ENCODE assay signal across 19 mouse cellular contexts in the genomic region with DNA sequence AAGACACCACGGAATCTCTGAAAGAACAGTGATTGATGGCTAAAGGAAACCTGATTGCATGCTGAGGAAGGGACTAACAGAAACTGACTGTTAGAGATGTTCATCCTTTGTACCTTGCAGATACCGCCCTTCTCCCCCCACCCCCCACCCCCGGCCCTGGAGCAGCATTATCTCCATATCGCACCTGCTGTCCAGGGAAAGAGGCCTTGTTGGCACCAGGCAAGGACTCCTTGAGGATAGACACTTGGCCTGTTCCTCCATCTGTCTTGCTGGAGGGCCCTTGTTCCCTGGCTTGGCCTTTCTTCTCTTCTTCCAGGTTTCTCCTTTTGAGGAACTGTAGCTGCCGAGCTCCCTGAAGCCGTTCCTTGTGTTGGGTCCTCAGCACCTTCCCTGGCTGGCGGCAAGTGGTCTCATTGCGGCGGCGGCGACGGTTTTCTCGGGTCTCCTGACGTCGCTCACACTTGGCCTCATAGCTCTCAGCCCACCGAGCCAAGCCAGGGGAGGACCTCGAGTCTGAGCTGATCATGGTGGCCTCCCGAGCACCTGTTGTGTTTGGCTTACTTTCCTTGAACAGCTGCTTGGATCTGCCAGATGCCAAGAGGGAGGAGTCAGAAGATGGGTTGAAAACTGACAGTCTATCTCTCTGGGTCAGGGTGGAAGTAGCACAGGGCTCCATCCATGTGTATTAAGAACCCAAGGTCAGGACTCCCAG. TPM values are rescaled to one million over a fixed set of nuclear protein-coding genes. Genes with fewer than 3 reads are reported as not detected.
DNase-seq lines count a peak whose midpoint lies in the region; ATAC-seq and TF ChIP-seq lines count a peak whose summit lies in the region.
"Had no signal": no experiment of that assay in that cellular context is flagged by ENCODE, and none has a peak within 500 bp of the region (broad histone marks: within the 10 kb centered on the region; RNA-seq: fewer than 3 reads in every experiment).

No protein-coding gene starts in this region.

- H3K27me3 ChIP-seq in thymus, adult 2 months (ENCODE audit: control insufficient read depth, insufficient read depth, low read length) = no peaks in the 10 kb centered on the region
- H3K27me3 ChIP-seq: forebrain, embryonic 15.5 days; heart, embryonic 12.5 days; liver, embryonic 12.5 days; lung, embryonic 15.5 days; neural tube, embryonic 12.5 days; Patski; stomach, embryonic 15.5 days had no signal

- TF ChIP-seq CTCF in thymus, adult 2 months (IDR thresholded peaks at IDR 0.05; ENCODE audit: borderline replicate concordance, control insufficient read depth, extremely low read depth, insufficient read depth, low read length, poor library complexity) = no peak

- peak; percentile 21 to 39 for DNase-seq in heart, postnatal 10 days
- DNase-seq in heart, postnatal 25 days (ENCODE audit: low spot score) = no peak
- no peak for DNase-seq in thymus, adult 2 months
- no peak for DNase-seq in thymus, postnatal 25 days
- peak; percentile 64 for DNase-seq in gastrocnemius, adult 18-20 months (ENCODE audit: low spot score)
- no peak for DNase-seq in right cerebral cortex, adult 18-20 months
- DNase-seq: B cell, adult 2 months; cerebellum, adult 9-10 months; layer of hippocampus, postnatal 36 days had no signal

- no peak for TF ChIP-seq POLR2A in thymus, adult 2 months (IDR thresholded peaks at IDR 0.05; ENCODE audit: control insufficient read depth, extremely low read depth, insufficient read depth, low read length, poor library complexity)

- peaks cover 64% of the 10 kb centered on the region for H3K36me3 ChIP-seq in thymus, adult 2 months (ENCODE audit: control insufficient read depth, insufficient read depth, low read length)
- H3K36me3 ChIP-seq: forebrain, embryonic 15.5 days; heart, embryonic 12.5 days; liver, embryonic 12.5 days; lung, embryonic 15.5 days; neural tube, embryonic 12.5 days; stomach, embryonic 15.5 days had no signal

- ATAC-seq in megakaryocyte-erythroid progenitor cell, adult 5-6 weeks (replicated peaks; ENCODE audit: low FRiP score, low TSS enrichment, poor library complexity, severe bottlenecking) = peak; percentile 39; the same call in 1 of the 2 replicates
- ATAC-seq in inflammation-experienced regulatory T-cells, adult 6 months = no peak
- ATAC-seq: forebrain, embryonic 15.5 days; Patski had no signal

- no peak overlapping the region for H3K4me3 ChIP-seq in thymus, adult 2 months (ENCODE audit: control insufficient read depth, insufficient read depth, low read length)
- H3K4me3 ChIP-seq: erythroblast, embryonic 14.5 days; forebrain, embryonic 15.5 days; heart, embryonic 12.5 days; liver, embryonic 12.5 days; lung, embryonic 15.5 days; neural tube, embryonic 12.5 days; stomach, embryonic 15.5 days had no signal

- H3K27ac ChIP-seq in thymus, adult 2 months (ENCODE audit: control insufficient read depth, insufficient read depth, low read length) = peak overlapping the region; percentile 3; the same call in 1 of the 2 replicates
- H3K27ac ChIP-seq: forebrain, embryonic 15.5 days; liver, embryonic 12.5 days; lung, embryonic 15.5 days; neural tube, embryonic 12.5 days; stomach, embryonic 15.5 days had no signal

- intact Hi-C loops in heart, postnatal 10 days (cut with DNase I) = loop anchor here (10.0 kb wide), 1 partner anchor 193 kb away; no protein-coding TSS in a partner anchor
- intact Hi-C loops in heart, postnatal 25 days (cut with DNase I) = no loop called here

- WGBS in thymus, adult 2 months = 88% methylated on average over 18 of the region's 18 CpGs

- peaks cover 28% of the 10 kb centered on the region for H3K4me1 ChIP-seq in thymus, adult 2 months (replicated peaks; ENCODE audit: control insufficient read depth, insufficient read depth, low read length)
- H3K4me1 ChIP-seq: forebrain, embryonic 15.5 days; lung, embryonic 15.5 days; neural tube, embryonic 12.5 days; stomach, embryonic 15.5 days had no signal

RNA-seq across cellular contexts. Expression of gene Traf3ip3, which starts 3.9 kb away (rescaled TPM):
- 1 to 10 TPM; 1.6 to 2.6 TPM for total RNA-seq in heart, postnatal 10 days (2021)
- total RNA-seq in heart, postnatal 25 days (2021) = 1 to 10 TPM; 1.1 to 1.4 TPM
- 128 and 142 TPM in 2 replicates for polyA plus RNA-seq in thymus, adult 2 months (2012; rRNA removed)
- total RNA-seq in gastrocnemius, adult 18-20 months (2021) = 1 to 10 TPM in 1 of 2 experiments, under 1 TPM in 1; 0.55 to 1.9 TPM
- total RNA-seq in megakaryocyte-erythroid progenitor cell, adult 5-6 weeks (2014; fragmentation: Nextera tagmentation) = 16.3 and 37.9 TPM in 2 replicates
- total RNA-seq in megakaryocyte-erythroid progenitor cell, adult 5-6 weeks (2017) = 2.8 and 12.9 TPM in 2 replicates
- 100 to 1,000 TPM; 208 to 375 (median 335) TPM for polyA plus RNA-seq in inflammation-experienced regulatory T-cells, adult 6 months (2017; shearing (Covaris generic))
- polyA plus RNA-seq: erythroblast, embryonic 14.5 days; Patski had no signal

RNA-seq across cellular contexts. Expression of gene Lamb3, which starts 9.8 kb away (rescaled TPM):
- 10 to 100 TPM in 1 of 2 experiments, 1 to 10 TPM in 1; 9.0 to 12.2 TPM for total RNA-seq in heart, postnatal 10 days (2021)
- 10 to 100 TPM; 13.7 to 14.9 TPM for total RNA-seq in heart, postnatal 25 days (2021)
- 27.2 and 27.8 TPM in 2 replicates for polyA plus RNA-seq in thymus, adult 2 months (2012; rRNA removed)
- total RNA-seq in gastrocnemius, adult 18-20 months (2021) = 1 to 10 TPM; 2.4 to 3.2 TPM
- 0.42 TPM in 1 of 2 replicates, not detected in the other for total RNA-seq in megakaryocyte-erythroid progenitor cell, adult 5-6 weeks (2014; fragmentation: Nextera tagmentation)
- total RNA-seq in megakaryocyte-erythroid progenitor cell, adult 5-6 weeks (2017) = not detected in 2 replicates
- 10 to 100 TPM; 16.6 to 23.0 (median 20.6) TPM for polyA plus RNA-seq in inflammation-experienced regulatory T-cells, adult 6 months (2017; shearing (Covaris generic))
- polyA plus RNA-seq: erythroblast, embryonic 14.5 days had no signal

RNA-seq across cellular contexts. Expression of gene A130010J15Rik, which starts 29.8 kb away (rescaled TPM):
- 1 to 10 TPM; 5.5 to 6.1 TPM for total RNA-seq in heart, postnatal 10 days (2021)
- 1 to 10 TPM; 2.9 to 3.0 TPM for total RNA-seq in heart, postnatal 25 days (2021)
- 6.8 and 7.2 TPM in 2 replicates for polyA plus RNA-seq in thymus, adult 2 months (2012; rRNA removed)
- total RNA-seq in gastrocnemius, adult 18-20 months (2021) = 1 to 10 TPM; 2.9 to 3.9 TPM
- 6.6 and 6.9 TPM in 2 replicates for total RNA-seq in megakaryocyte-erythroid progenitor cell, adult 5-6 weeks (2014; fragmentation: Nextera tagmentation)
- 12.0 and 13.1 TPM in 2 replicates for total RNA-seq in megakaryocyte-erythroid progenitor cell, adult 5-6 weeks (2017)
- polyA plus RNA-seq in inflammation-experienced regulatory T-cells, adult 6 months (2017; shearing (Covaris generic)) = 10 to 100 TPM in 2 of 3 experiments, 1 to 10 TPM in 1; 8.2 to 16.0 (median 15.3) TPM
- polyA plus RNA-seq: erythroblast, embryonic 14.5 days had no signal

RNA-seq across cellular contexts. Expression of gene Irf6, which starts 44.7 kb away (rescaled TPM):
- 1 to 10 TPM; 4.1 to 4.6 TPM for total RNA-seq in heart, postnatal 10 days (2021)
- total RNA-seq in heart, postnatal 25 days (2021) = 1 to 10 TPM; 2.4 to 3.5 TPM
- polyA plus RNA-seq in thymus, adult 2 months (2012; rRNA removed) = 18.6 and 26.5 TPM in 2 replicates
- total RNA-seq in gastrocnemius, adult 18-20 months (2021) = under 1 TPM; 0.53 to 0.88 TPM
- 1.0 TPM in 1 of 2 replicates, not detected in the other for total RNA-seq in megakaryocyte-erythroid progenitor cell, adult 5-6 weeks (2014; fragmentation: Nextera tagmentation)
- 0.19 and 0.50 TPM in 2 replicates for total RNA-seq in megakaryocyte-erythroid progenitor cell, adult 5-6 weeks (2017)
- 1 to 10 TPM; 3.9 to 6.5 (median 5.1) TPM for polyA plus RNA-seq in inflammation-experienced regulatory T-cells, adult 6 months (2017; shearing (Covaris generic))
- polyA plus RNA-seq: erythroblast, embryonic 14.5 days had no signal

Comparison
In these comparisons a context has a peak if more than half of its experiments do, and no peak if none do; other contexts are left out.
1. DNase-seq: peak in heart, postnatal 10 days (2 of 2) and gastrocnemius, adult 18-20 months (single experiment); none in heart, postnatal 25 days (single experiment), thymus, adult 2 months (single experiment), thymus, postnatal 25 days (single experiment) and right cerebral cortex, adult 18-20 months (single experiment).